Mouse (Mus musculus) liver, adult 2 months (tissue): ENCODE measurements around the gene Col25a1. TPM values are rescaled to one million over a fixed set of nuclear protein-coding genes. Genes with fewer than 3 reads are reported as not detected.

ENCODE experiments used
- DNase-seq: peaks from one replicate; pipeline ENCODE4 v3.0.0-alpha.2; 2011; ENCODE audit warnings: low read depth, low spot score; ENCODE audit errors: extremely low read depth
- H3K27ac ChIP-seq: fragments of 200-500 bp; replicated peaks from 2 replicates; pipeline ENCODE4 v1.5.1; 2012; ENCODE audit warnings: low read depth, mild to moderate bottlenecking, control low read depth, inconsistent platforms, low read length; ENCODE audit not compliant: insufficient read depth
- H3K27me3 ChIP-seq: fragments of 200-500 bp; 2 replicates; pipeline ENCODE4 v1.6.1; 2012; ENCODE audit warnings: mild to moderate bottlenecking, moderate library complexity, low read length, inconsistent platforms; ENCODE audit not compliant: control insufficient read depth, insufficient read depth
- H3K36me3 ChIP-seq: fragments of 200-500 bp; 2 replicates; pipeline ENCODE4 v1.6.1; 2012; ENCODE audit warnings: low read length, inconsistent platforms; ENCODE audit not compliant: control insufficient read depth, insufficient read depth
- H3K4me1 ChIP-seq: fragments of 200-500 bp; 2 replicates; pipeline ENCODE4 v1.6.1; 2011; ENCODE audit warnings: low read length; ENCODE audit not compliant: control insufficient read depth, insufficient read depth
- H3K4me3 ChIP-seq: fragments of 200-500 bp; 2 replicates; pipeline ENCODE4 v1.5.1; 2011; ENCODE audit warnings: low read depth, mild to moderate bottlenecking, control low read depth, low read length, moderate library complexity; ENCODE audit not compliant: insufficient read depth
- H3K79me2 ChIP-seq: fragments of 200-500 bp; 2 replicates; pipeline ENCODE4 v1.6.1; 2012; ENCODE audit warnings: inconsistent platforms, mild to moderate bottlenecking, low read length, moderate library complexity; ENCODE audit not compliant: control insufficient read depth, insufficient read depth
- H3K9ac ChIP-seq: fragments of 200-500 bp; 2 replicates; pipeline ENCODE4 v1.6.1; 2012; ENCODE audit warnings: low read depth, mild to moderate bottlenecking, control low read depth, inconsistent platforms, low read length
- CTCF ChIP-seq: fragments of 200-500 bp; IDR thresholded peaks from 2 replicates; pipeline ENCODE4 v1.5.1; 2011; ENCODE audit warnings: low read depth, low read length, control low read depth
- POLR2A ChIP-seq: fragments of 200-500 bp; IDR thresholded peaks from 2 replicates; pipeline ENCODE4 v1.6.1; 2011; ENCODE audit warnings: low read length, control low read depth; ENCODE audit not compliant: insufficient read depth; ENCODE audit errors: extremely low read depth
- WGBS: fragments of 180-500 bp; shearing (Covaris S2); methylation state at CpG from one replicate; pipeline ENCODE4 v1.1.7; 2018; 5-methylcytosine and 5-hydroxymethylcytosine counted together
- polyA plus RNA-seq: library from polyadenylated mRNA; depleted of rRNA; stranded (reverse); fragments of >200 nt; gene quantifications from 2 replicates; pipeline ENCODE4 v1.2.3, GENCODE M21; 2012
- total RNA-seq: library from RNA; depleted of rRNA; stranded (reverse); fragments of >200 nt; gene quantifications from 2 replicates; pipeline ENCODE4 v1.2.3, GENCODE M21; 2014

Col25a1 gene
- total and polyA plus RNA-seq, 2 experiments: 0.05 to 0.09 TPM

GRCm38 (mm10) chr3:130407201-130407600 is 275.9 kb downstream of the Col25a1 start:
- H3K4me3 ChIP-seq: no peak overlapping the region
- WGBS: 69% methylated on average over 6 of the region's 6 CpGs
- H3K27me3 ChIP-seq: no peaks in the 10 kb centered on the region
- H3K36me3 ChIP-seq: no peaks in the 10 kb centered on the region
- H3K4me1 ChIP-seq: peaks cover 4% of the 10 kb centered on the region; the same call in 1 of the 2 replicates
- H3K9ac ChIP-seq: no peak overlapping the region
- TF ChIP-seq CTCF: no peak
- TF ChIP-seq POLR2A: no peak
- DNase-seq: no peak
- no peaks in the 10 kb centered on the region for H3K79me2 ChIP-seq
- H3K27ac ChIP-seq: no peak overlapping the region

GRCm38 (mm10) chr3:130413239-130413638 is 281.9 kb downstream of the Col25a1 start:
- peaks cover 4% of the 10 kb centered on the region; the same call in 1 of the 2 replicates for H3K4me1 ChIP-seq
- WGBS: 56% methylated on average over 4 of the region's 4 CpGs
- H3K27ac ChIP-seq: no peak overlapping the region
- no peaks in the 10 kb centered on the region for H3K79me2 ChIP-seq
- no peak for TF ChIP-seq CTCF
- TF ChIP-seq POLR2A: no peak
- no peak overlapping the region for H3K4me3 ChIP-seq
- no peak overlapping the region for H3K9ac ChIP-seq
- H3K27me3 ChIP-seq: no peaks in the 10 kb centered on the region
- peak; percentile 14 for DNase-seq
- no peaks in the 10 kb centered on the region for H3K36me3 ChIP-seq

GRCm38 (mm10) chr3:130418951-130419350 is 287.6 kb downstream of the Col25a1 start:
- H3K4me1 ChIP-seq: no peaks in the 10 kb centered on the region
- TF ChIP-seq CTCF (no peak), POLR2A (no peak)
- no peak overlapping the region for H3K4me3 ChIP-seq
- no peaks in the 10 kb centered on the region for H3K27me3 ChIP-seq
- H3K36me3 ChIP-seq: no peaks in the 10 kb centered on the region
- H3K9ac ChIP-seq: no peak overlapping the region
- H3K79me2 ChIP-seq: no peaks in the 10 kb centered on the region
- 91% methylated on average over 9 of the region's 9 CpGs for WGBS
- DNase-seq: no peak
- no peak overlapping the region for H3K27ac ChIP-seq

GRCm38 (mm10) chr3:130428796-130429195 is 297.5 kb downstream of the Col25a1 start:
- TF ChIP-seq CTCF: no peak
- TF ChIP-seq POLR2A: no peak
- WGBS: 94% methylated on average over 4 of the region's 4 CpGs
- H3K79me2 ChIP-seq: no peaks in the 10 kb centered on the region

GRCm38 (mm10) chr3:130430052-130430451 is 298.8 kb downstream of the Col25a1 start:
- Histone ChIP-seq H3K4me3 (no peak overlapping the region), H3K27me3 (no peaks in the 10 kb centered on the region), H3K27ac (no peak overlapping the region), H3K4me1 (no peaks in the 10 kb centered on the region), H3K79me2 (no peaks in the 10 kb centered on the region), H3K9ac (no peak overlapping the region), H3K36me3 (no peaks in the 10 kb centered on the region)
- DNase-seq: no peak
- 88% methylated on average over 5 of the region's 5 CpGs for WGBS
- TF ChIP-seq POLR2A: no peak
- TF ChIP-seq CTCF: no peak

More at GRCm38 (mm10) chr3:130428796-130429195, 297.5 kb downstream of the Col25a1 start:
- Histone ChIP-seq H3K36me3 (no peaks in the 10 kb centered on the region), H3K27ac (no peak overlapping the region), H3K9ac (no peak overlapping the region), H3K4me1 (no peaks in the 10 kb centered on the region), H3K4me3 (no peak overlapping the region), H3K27me3 (no peaks in the 10 kb centered on the region)
- no peak for DNase-seq

GRCm38 (mm10) chr3:130432818-130433217 is 301.5 kb downstream of the Col25a1 start:
- Histone ChIP-seq H3K27me3 (no peaks in the 10 kb centered on the region), H3K27ac (no peak overlapping the region), H3K79me2 (no peaks in the 10 kb centered on the region), H3K9ac (no peak overlapping the region), H3K36me3 (no peaks in the 10 kb centered on the region), H3K4me3 (no peak overlapping the region), H3K4me1 (no peaks in the 10 kb centered on the region; the same call in 1 of the 2 replicates)
- DNase-seq: no peak
- no peak for TF ChIP-seq POLR2A
- TF ChIP-seq CTCF: no peak
- 78% methylated on average over 5 of the region's 5 CpGs for WGBS
